Mouse (Mus musculus) kidney, adult 11 months (tissue): Measurements from ENCODE around the gene Cyfip2.

ENCODE experiments used
- DNase-seq: peaks from one replicate; pipeline ENCODE4 v3.0.0; 2022

Gene Cyfip2

DNA sequence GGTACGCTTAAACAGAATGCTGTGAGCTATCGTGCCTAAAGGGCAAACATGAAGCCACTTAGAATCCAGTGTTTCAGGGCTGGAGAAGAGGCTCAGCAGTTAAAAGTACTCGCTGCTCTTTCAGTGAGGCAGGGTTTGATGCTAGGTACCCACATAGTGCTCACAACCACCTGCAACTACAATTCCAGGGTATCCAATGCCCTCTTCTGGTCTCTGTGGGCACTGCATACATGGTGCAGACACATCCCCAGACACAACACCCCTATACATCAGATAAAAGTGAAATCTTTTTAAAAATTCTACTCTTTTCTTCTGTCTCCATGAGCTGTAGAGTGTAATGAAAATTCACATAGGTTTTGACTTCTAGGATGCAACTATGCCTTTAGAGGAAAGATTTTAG is 38.7 kb downstream of the Cyfip2 start:
- no peak for DNase-seq

DNA sequence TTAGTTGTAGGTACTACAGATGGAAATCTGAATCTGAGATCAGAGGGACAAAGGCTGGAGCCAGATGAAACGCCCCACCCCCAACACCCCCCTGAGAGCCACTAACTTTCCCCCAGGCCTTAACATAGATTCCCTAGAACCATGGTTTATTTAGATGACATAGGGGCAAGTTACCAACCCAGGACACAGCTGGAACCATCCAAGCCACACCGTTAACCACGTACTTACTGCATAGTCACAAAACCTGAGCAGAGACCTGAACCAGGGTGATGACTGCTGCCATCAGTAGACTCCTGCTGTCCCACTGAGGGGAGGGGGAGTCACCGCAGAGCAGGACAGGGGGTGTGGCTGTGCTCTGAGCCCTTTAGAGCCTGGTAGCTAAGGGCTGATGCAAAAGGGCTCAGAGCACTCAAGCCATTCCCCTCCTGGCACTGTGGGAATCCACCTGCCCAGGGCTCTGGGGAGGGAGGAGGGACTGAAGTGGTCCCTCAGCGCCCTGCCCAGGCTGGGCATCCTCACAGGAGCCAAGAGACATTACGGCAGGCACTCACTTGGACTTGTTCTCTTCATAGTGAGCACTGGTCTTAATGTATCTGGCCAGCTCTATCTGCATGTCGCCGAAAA is 40.5 kb downstream of the Cyfip2 start:
- no peak for DNase-seq

- DNase-seq: no peak
Observed at GRCm38 (mm10) chr11:46269893-46270292, 42.8 kb downstream of the Cyfip2 start.

- no peak for DNase-seq
Observed at GRCm38 (mm10) chr11:46269391-46269790, 43.3 kb downstream of the Cyfip2 start.

DNA sequence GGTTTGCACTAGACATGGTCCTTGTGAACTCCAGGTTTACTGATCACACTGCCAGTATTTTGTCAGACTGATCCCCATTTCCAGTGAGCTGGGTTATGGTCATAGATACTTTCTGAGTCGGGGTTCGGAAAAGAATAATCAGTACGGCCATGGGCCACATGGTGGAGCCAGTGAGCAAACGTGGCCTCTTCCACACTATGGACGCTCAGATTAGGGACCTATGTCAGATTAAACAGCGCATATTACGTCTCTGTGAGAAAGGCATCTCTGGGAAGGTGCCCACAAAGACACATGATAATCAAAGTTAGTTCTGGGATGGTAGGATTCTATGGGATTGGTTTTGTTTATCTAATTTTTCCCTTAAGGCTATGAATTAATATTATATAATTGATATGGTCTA is 43.7 kb downstream of the Cyfip2 start:
- DNase-seq: no peak

GRCm38 (mm10) chr11:46265031-46265786 is 47.5 kb downstream of the Cyfip2 start:
- no peak for DNase-seq

DNA sequence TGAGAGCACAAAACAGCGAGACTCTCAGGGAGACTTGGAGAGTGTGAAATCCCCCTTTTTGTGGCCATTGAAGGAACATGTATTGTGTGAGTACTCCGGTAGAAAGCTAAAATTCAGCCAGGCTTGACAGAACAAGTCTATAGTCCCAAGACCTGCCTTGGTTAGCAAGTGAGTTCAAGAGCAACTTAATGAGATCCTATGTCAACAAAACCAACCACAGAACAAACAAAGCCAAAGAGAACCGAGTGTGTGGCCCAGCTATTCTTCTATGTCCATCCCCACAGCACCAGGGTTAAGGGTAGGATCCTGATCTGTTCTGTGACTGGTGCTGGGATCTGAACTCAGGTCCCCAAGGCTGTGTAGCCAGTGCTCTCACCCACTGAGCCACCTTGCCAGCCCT is 48.1 kb downstream of the Cyfip2 start:
- no peak for DNase-seq

DNA sequence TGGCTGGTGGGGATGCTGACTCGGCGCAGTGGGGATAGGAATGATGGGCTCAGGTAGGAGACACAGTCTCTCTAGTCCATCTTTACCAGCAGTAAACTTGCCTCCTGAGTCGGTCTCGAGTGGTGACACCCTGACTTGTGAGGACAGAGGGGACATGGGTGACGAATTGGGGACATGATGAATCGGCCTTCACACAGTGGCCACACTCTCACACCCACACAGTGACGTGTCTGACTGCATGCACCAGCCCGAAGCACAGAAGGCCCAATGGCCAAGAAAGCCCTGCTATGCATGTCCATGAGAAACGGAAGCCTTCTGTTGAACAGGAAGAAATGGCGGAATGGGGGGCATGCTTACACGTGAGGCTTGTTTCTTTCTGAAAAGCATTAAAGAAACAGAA is 49.4 kb downstream of the Cyfip2 start:
- DNase-seq: no peak

DNA sequence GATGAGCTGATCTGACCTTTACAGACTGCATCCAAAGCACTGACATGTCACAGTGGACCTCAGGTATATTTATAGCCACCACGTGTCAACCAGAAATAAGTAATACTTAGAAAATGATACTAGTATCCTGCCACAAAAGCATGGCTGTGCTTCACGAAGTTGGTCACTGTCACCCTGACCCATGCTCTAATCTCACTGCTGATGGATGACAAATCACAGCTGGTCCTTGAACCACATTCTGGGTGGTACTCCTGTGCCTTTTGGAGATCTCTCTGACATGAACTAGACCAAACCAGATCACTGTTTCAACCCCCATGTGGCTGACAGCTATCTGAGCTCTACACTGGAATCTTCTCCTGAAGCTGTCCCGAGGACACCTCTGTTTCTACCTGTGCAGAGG is 49.8 kb downstream of the Cyfip2 start:
- DNase-seq: no peak

- DNase-seq: no peak
Observed at GRCm38 (mm10) chr11:46258749-46259148, 53.9 kb downstream of the Cyfip2 start.

- DNase-seq: no peak
Observed at GRCm38 (mm10) chr11:46258207-46258606, 54.5 kb downstream of the Cyfip2 start.

DNA sequence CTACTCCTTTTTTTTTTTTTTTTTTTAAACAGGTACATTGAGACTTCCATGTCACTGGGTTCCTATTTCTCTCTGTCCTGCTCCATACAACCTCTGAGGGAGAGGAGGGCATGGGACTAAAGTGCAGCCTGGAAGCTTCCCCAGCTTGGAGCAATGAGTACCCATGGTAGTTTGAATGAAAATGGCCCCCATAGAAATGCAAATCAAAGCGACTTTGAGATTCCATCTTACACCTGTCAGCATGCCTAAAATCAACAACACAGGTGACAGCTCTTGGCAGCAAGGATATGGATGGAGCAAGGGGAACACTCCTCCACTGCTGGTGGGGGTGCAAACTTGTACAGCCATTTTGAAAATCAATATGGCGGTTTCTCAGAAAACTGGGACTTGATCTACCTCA is 57.4 kb downstream of the Cyfip2 start:
- no peak for DNase-seq

- DNase-seq: peak; percentile 63
Observed at GRCm38 (mm10) chr11:46251994-46252393, 60.7 kb downstream of the Cyfip2 start.

GRCm38 (mm10) chr11:46248352-46248751 is 64.3 kb downstream of the Cyfip2 start:
- no peak for DNase-seq

GRCm38 (mm10) chr11:46246393-46246792 is 66.3 kb downstream of the Cyfip2 start:
- no peak for DNase-seq

DNA sequence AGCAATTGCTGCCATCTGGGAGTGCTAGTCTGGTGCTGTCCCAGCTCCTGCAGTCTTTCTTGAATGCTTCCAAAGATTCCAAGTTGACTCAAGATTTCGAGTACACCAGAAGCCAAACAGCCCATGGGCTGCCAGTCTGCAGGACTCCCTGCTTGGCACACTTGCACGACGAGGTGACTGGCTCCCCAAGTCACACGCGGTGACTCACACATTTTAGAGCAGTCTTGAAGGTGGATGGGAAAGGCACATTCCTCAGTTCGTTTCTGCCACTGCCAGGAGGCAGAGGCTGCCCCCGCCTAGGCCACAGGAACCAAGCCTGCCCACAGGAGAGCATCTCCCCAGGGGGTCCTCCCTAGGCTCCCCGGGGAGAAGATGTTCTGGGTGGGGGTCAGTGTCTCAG is 66.7 kb downstream of the Cyfip2 start:
- DNase-seq: no peak

- DNase-seq: no peak
Observed at GRCm38 (mm10) chr11:46244731-46245604, 67.7 kb downstream of the Cyfip2 start.

DNA sequence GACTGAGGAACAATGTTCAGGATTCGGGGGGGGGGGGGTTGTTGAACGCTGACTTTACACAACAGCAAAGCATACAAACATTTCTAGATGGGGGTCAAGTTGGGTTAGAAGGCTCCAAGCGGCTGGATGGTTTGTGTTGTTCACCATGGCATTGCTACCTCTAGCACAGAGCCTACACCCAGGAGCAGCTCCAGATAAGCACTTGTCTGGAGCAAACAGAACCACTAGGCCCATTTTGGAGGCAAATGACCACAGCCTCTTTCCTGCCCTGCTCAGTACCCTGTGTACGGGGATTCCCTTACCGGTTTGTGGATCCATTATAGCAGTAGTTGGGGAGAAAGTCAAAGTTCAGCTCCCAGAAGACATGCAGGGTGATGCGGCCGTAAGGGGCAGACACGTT is 70.7 kb downstream of the Cyfip2 start:
- DNase-seq: no peak

- DNase-seq: no peak
Observed at GRCm38 (mm10) chr11:46241150-46241673, 71.4 kb downstream of the Cyfip2 start.

- DNase-seq: peak; percentile 61
Observed at GRCm38 (mm10) chr11:46236976-46237375, 75.7 kb downstream of the Cyfip2 start.

DNA sequence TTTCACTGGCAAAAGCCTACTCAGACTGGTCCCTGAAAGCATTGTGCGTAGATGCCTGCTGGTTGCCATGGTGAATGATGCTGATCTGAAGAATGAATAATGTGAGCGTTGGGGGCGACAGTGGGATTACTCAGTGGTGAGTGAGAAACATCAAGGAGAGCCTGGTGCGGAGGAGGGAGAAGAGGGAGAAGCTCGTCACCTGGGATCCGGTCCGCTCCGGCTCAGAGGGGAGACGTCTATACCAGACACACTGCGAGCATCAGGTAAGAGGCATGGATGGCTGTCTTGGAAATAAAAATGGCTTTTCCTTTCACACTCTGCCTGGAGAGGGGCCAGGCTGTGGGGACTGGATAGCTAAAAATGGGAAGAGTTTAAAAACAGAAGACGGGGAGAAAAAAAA is 77.3 kb downstream of the Cyfip2 start, which contains the start of gene Fndc9:
Gene Fndc9 (plus strand): TSS at position 198 of the 400 bp plus-strand sequence.
- DNase-seq: no peak

DNA sequence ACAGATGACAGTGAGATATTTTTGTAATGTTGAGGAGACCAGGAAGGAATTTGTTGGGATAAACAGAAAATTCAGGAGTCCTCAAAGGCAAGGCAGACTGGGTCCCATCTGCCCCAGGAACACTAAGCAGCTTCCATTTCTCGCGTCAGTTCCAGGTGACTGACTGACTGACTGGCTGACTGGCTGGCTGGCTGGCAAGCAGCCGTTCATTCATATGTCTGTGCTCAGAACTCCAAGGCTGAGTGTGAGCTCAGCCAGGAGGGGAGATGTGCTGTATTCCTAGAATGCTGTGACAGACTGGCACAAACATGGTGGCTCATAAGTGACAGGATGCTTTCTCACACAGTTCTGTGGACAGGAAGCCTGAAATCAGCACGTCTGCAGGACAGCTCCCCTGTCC is 78.7 kb downstream of the Cyfip2 start:
- DNase-seq: no peak

DNA sequence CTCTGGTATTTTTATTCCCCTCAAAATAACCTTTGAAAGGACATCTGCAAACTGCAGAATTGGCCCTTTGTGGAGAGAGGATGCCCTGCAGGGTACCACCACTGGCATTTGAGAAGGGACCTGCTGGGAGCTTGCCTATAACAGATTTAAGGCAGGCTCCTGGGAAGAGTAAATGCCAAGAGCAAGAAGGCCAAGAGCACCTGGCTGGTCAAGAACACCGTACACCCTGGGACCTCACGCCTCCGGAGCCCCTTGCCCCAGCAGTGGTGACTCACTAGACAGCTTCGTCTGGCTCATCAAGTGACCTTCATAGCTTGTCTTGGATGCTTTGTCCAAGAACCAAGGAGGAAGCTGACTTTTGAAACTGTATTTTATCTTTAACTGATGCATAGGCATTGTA is 79.9 kb downstream of the Cyfip2 start:
- DNase-seq: no peak
